Mouse (Mus musculus): ENCODE data around the gene Twist1.

DNA sequence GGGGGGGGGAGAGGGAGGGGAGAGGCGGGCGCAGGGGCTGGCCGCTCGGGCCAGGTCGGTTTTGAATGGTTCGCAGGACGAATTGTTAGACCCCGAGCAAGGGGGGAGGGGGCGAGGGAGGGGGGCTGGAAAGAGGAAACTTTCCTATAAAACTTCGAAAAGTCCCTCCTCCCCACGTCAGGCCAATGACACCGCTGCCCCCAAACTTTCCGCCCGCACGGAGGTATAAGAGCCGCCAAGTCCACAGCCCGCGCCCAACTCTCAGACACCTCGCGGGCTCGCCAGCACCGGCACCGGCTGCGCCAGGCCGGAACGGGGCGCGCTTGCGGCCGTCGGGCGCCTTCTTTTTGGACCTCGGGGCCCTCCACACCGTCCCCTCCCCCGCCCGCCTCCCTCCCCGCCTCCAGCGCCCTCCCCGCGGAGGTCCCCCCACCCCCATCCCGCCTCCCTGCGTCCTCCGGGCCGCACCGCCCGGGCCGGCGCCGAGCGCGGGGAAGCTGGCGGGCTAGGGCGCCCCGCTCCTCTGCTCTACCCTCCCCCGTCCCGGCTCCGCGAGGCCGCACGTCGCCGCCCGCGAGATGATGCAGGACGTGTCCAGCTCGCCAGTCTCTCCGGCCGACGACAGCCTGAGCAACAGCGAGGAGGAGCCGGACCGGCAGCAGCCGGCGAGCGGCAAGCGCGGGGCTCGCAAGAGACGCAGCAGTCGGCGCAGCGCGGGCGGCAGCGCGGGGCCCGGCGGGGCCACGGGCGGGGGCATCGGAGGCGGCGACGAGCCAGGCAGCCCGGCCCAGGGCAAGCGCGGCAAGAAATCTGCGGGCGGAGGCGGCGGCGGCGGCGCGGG lies at the start of gene Twist1:
- TF ChIP-seq CTCF (IDR thresholded peaks at IDR 0.05; ENCODE audit: low read depth) (no peak), EP300 (IDR thresholded peaks at IDR 0.05; ENCODE audit: low read depth) (no peak)
